Mouse (Mus musculus): Measurements from ENCODE around the gene Cdhr3. TPM values are rescaled to one million over a fixed set of nuclear protein-coding genes. Genes with fewer than 3 reads are reported as not detected.

Cdhr3 gene
- polyA plus RNA-seq, 1 experiment from 2014 or later = 0.51 TPM

DNA sequence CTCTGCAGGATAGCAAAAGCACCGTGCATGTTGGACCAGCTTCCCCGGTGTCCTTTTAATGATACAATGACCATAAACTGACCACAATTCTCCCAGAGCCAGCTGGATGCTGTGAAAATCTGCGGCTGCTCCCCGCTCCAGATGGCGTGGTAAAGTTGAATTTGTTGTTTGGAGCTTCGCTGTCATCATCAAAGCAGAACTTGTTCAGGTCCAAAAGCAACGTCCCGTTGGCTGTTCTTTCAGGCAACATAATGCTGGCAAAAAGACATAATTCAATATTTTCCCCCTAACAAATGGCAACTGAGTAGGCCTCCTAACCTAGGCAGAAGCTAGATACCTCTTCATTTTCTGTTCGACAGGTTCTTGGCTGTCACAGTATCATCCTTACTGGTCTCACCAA is 39.4 kb downstream of the Cdhr3 start:
- H3K9me3 ChIP-seq (replicated peaks; ENCODE audit: control insufficient read depth, low read length, poor library complexity, severe bottlenecking) = no peaks in the 10 kb centered on the region
- no peaks in the 10 kb centered on the region for H3K27me3 ChIP-seq (ENCODE audit: control insufficient read depth, insufficient read depth, low read depth, low read length)
- H3K4me3 ChIP-seq (ENCODE audit: low read depth, low read length) = no peak overlapping the region
- no peak for ATAC-seq
- H3K27ac ChIP-seq (ENCODE audit: low read length) = no peak overlapping the region
- no peak overlapping the region for H3K9ac ChIP-seq (ENCODE audit: low read depth, low read length)
- H3K36me3 ChIP-seq (ENCODE audit: control insufficient read depth, insufficient read depth, low read length) = no peaks in the 10 kb centered on the region
- H3K4me1 ChIP-seq (ENCODE audit: control insufficient read depth, insufficient read depth, low read length) = peaks cover 15% of the 10 kb centered on the region
- no peak overlapping the region for H3K4me2 ChIP-seq (ENCODE audit: low read length)
- WGBS = 81% methylated on average over 9 of the region's 9 CpGs

- ATAC-seq = no peak
- Histone ChIP-seq H3K36me3 (ENCODE audit: control insufficient read depth, insufficient read depth, low read length) (no peaks in the 10 kb centered on the region), H3K4me3 (ENCODE audit: low read depth, low read length) (no peak overlapping the region), H3K4me2 (ENCODE audit: low read length) (no peak overlapping the region), H3K27ac (ENCODE audit: low read length) (no peak overlapping the region), H3K27me3 (ENCODE audit: control insufficient read depth, insufficient read depth, low read depth, low read length) (no peaks in the 10 kb centered on the region), H3K9ac (ENCODE audit: low read depth, low read length) (no peak overlapping the region), H3K4me1 (ENCODE audit: control insufficient read depth, insufficient read depth, low read length) (peaks cover 13% of the 10 kb centered on the region), H3K9me3 (replicated peaks; ENCODE audit: control insufficient read depth, low read length, poor library complexity, severe bottlenecking) (no peaks in the 10 kb centered on the region)
- WGBS = 89% methylated on average over 3 of the region's 3 CpGs
These were observed 44.3 kb downstream of the Cdhr3 start for GRCm38 (mm10) chr12:33048391-33048790.

DNA sequence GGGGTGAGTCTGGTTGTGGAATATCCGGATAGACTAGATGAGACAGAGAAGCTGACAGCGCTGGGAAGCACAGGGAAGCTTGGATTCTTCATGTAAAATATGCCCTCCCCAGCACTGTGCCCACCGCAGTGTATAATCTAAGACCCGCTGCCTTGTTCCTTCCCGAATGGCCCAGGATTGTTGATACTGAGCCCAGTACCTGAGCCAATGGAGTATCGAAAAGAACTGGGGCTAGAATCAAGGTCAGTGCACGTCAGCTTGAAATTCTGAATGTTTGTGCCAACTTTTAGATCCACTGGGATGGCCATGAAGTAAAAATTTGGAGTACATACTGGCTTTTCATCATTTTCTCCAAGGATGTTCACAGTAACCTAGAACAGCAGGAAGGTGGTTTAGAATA is 46.2 kb downstream of the Cdhr3 start:
- 69% methylated on average over 7 of the region's 7 CpGs for WGBS
- H3K4me1 ChIP-seq (ENCODE audit: control insufficient read depth, insufficient read depth, low read length) = peaks cover 11% of the 10 kb centered on the region
- H3K4me2 ChIP-seq (ENCODE audit: low read length) = no peak overlapping the region
- no peak overlapping the region for H3K9ac ChIP-seq (ENCODE audit: low read depth, low read length)
- H3K27ac ChIP-seq (ENCODE audit: low read length) = no peak overlapping the region
- peak; percentile 16; the same call in 1 of the 2 replicates for ATAC-seq
- H3K9me3 ChIP-seq (replicated peaks; ENCODE audit: control insufficient read depth, low read length, poor library complexity, severe bottlenecking) = no peaks in the 10 kb centered on the region
- H3K36me3 ChIP-seq (ENCODE audit: control insufficient read depth, insufficient read depth, low read length) = no peaks in the 10 kb centered on the region
- H3K4me3 ChIP-seq (ENCODE audit: low read depth, low read length) = no peak overlapping the region
- no peaks in the 10 kb centered on the region for H3K27me3 ChIP-seq (ENCODE audit: control insufficient read depth, insufficient read depth, low read depth, low read length)

DNA sequence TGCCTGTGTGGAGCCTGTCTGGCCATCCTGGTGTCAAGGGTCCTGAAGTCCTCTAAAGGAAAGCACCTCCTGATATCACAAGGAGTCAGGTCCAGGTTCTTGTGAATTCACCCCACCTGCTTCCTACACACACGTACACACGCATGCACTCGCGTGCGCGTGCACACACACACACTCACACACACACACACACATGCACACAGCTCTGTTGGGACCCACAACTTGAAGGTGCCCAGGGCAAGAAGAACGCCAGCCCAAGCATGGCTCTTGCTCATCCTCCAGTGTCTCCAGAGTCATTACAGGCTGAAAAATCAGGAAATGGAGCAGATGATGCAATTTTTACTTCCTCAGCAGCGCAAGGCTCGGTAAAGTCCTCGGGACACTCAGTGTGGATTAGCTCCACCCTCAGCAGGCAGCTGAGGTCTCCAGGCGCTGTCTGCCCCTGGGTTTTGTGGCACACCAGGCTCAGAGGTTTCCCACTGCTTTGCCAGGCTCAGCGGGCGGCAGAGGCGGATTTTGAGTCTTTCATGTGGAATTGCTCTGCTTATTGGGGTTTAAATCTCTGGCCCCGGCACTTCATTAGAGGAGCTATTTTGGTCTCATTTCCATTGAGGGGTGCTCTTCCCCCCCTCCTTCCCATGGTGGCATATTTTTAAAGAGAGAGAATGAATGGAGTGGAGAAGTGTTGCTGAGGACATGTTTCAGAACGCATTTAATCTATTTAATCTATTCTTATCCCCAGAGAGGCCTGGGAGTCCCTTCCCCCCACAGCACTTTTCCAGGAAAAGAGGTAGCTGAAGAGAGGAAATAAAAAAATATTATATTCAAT is 46.9 kb downstream of the Cdhr3 start:
- ATAC-seq = peak; percentile 81
- Histone ChIP-seq H3K27me3 (ENCODE audit: control insufficient read depth, insufficient read depth, low read depth, low read length) (no peaks in the 10 kb centered on the region), H3K9ac (ENCODE audit: low read depth, low read length) (0 out of 2 replicates have a peak overlapping the region, but pooled peaks have one; percentile 12), H3K36me3 (ENCODE audit: control insufficient read depth, insufficient read depth, low read length) (no peaks in the 10 kb centered on the region), H3K4me1 (ENCODE audit: control insufficient read depth, insufficient read depth, low read length) (peaks cover 11% of the 10 kb centered on the region), H3K9me3 (replicated peaks; ENCODE audit: control insufficient read depth, low read length, poor library complexity, severe bottlenecking) (no peaks in the 10 kb centered on the region), H3K4me2 (ENCODE audit: low read length) (peak overlapping the region; percentile 19), H3K27ac (ENCODE audit: low read length) (peak overlapping the region; percentile 44; the same call in 1 of the 2 replicates), H3K4me3 (ENCODE audit: low read depth, low read length) (no peak overlapping the region)
- 36% methylated on average over 16 of the region's 16 CpGs for WGBS

- Histone ChIP-seq H3K4me3 (ENCODE audit: low read depth, low read length) (no peak overlapping the region), H3K36me3 (ENCODE audit: control insufficient read depth, insufficient read depth, low read length) (no peaks in the 10 kb centered on the region), H3K9ac (ENCODE audit: low read depth, low read length) (no peak overlapping the region), H3K27ac (ENCODE audit: low read length) (no peak overlapping the region), H3K4me1 (ENCODE audit: control insufficient read depth, insufficient read depth, low read length) (peaks cover 11% of the 10 kb centered on the region), H3K4me2 (ENCODE audit: low read length) (no peak overlapping the region), H3K9me3 (replicated peaks; ENCODE audit: control insufficient read depth, low read length, poor library complexity, severe bottlenecking) (no peaks in the 10 kb centered on the region), H3K27me3 (ENCODE audit: control insufficient read depth, insufficient read depth, low read depth, low read length) (peaks cover 9% of the 10 kb centered on the region; the same call in 1 of the 2 replicates)
- 91% methylated on average over 7 of the region's 7 CpGs for WGBS
- ATAC-seq = no peak
These were observed 51.2 kb downstream of the Cdhr3 start for GRCm38 (mm10) chr12:33041476-33041875.

DNA sequence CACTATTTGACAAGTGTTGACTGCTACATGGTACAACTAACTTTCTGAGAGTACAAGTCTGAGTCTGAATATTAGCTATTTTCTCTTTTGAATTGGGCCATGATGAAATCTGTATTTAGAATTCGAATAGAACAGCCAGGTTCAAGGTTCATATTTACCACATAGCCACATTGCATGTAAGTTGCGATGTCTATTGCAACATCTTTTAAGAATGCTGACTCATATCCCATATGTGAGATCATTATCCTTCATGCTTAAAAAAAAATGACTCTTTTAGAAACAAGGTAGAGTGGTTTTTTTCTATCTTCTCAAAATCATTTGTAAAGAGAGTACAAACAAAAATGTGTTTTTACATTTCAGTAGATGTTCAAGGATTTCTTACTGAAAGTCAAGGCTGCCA is 51.9 kb downstream of the Cdhr3 start:
- Histone ChIP-seq H3K9me3 (replicated peaks; ENCODE audit: control insufficient read depth, low read length, poor library complexity, severe bottlenecking) (no peaks in the 10 kb centered on the region), H3K36me3 (ENCODE audit: control insufficient read depth, insufficient read depth, low read length) (no peaks in the 10 kb centered on the region), H3K27me3 (ENCODE audit: control insufficient read depth, insufficient read depth, low read depth, low read length) (peaks cover 9% of the 10 kb centered on the region; the same call in 1 of the 2 replicates), H3K9ac (ENCODE audit: low read depth, low read length) (no peak overlapping the region), H3K4me1 (ENCODE audit: control insufficient read depth, insufficient read depth, low read length) (peaks cover 9% of the 10 kb centered on the region), H3K4me2 (ENCODE audit: low read length) (no peak overlapping the region), H3K4me3 (ENCODE audit: low read depth, low read length) (no peak overlapping the region), H3K27ac (ENCODE audit: low read length) (no peak overlapping the region)
- no peak for ATAC-seq
- 88% methylated on average over 2 of the region's 2 CpGs for WGBS

DNA sequence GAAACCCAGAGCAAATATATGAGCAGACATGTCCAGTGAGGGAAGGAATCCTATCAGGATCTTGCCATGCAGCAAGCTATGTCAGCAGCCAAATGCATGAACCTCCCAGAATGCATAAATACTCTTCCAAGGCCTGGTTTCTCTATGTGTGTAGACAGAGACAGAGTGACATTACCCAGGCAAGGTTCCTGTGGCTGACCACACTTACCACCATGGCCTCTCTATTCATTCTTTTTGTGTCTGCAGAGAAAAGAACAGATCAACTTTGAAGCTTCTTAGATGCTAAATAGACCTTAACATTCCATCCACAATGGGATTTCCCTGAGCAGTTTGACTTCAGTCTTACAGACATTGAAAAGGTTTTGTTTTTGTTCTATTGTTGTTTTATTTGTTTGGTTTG is 54.0 kb downstream of the Cdhr3 start:
- ATAC-seq = no peak
- Histone ChIP-seq H3K9me3 (replicated peaks; ENCODE audit: control insufficient read depth, low read length, poor library complexity, severe bottlenecking) (no peaks in the 10 kb centered on the region), H3K4me1 (ENCODE audit: control insufficient read depth, insufficient read depth, low read length) (peaks cover 16% of the 10 kb centered on the region), H3K9ac (ENCODE audit: low read depth, low read length) (no peak overlapping the region), H3K4me3 (ENCODE audit: low read depth, low read length) (no peak overlapping the region), H3K27ac (ENCODE audit: low read length) (no peak overlapping the region), H3K27me3 (ENCODE audit: control insufficient read depth, insufficient read depth, low read depth, low read length) (peaks cover 9% of the 10 kb centered on the region; the same call in 1 of the 2 replicates), H3K36me3 (ENCODE audit: control insufficient read depth, insufficient read depth, low read length) (no peaks in the 10 kb centered on the region), H3K4me2 (ENCODE audit: low read length) (no peak overlapping the region)

- Histone ChIP-seq H3K4me1 (ENCODE audit: control insufficient read depth, insufficient read depth, low read length) (peaks cover 16% of the 10 kb centered on the region), H3K36me3 (ENCODE audit: control insufficient read depth, insufficient read depth, low read length) (no peaks in the 10 kb centered on the region), H3K27ac (ENCODE audit: low read length) (peak overlapping the region; percentile 58), H3K4me2 (ENCODE audit: low read length) (peak overlapping the region; percentile 5), H3K9me3 (replicated peaks; ENCODE audit: control insufficient read depth, low read length, poor library complexity, severe bottlenecking) (no peaks in the 10 kb centered on the region), H3K27me3 (ENCODE audit: control insufficient read depth, insufficient read depth, low read depth, low read length) (peaks cover 11% of the 10 kb centered on the region; the same call in 1 of the 2 replicates), H3K9ac (ENCODE audit: low read depth, low read length) (0 out of 2 replicates have a peak overlapping the region, but pooled peaks have one; percentile 2), H3K4me3 (ENCODE audit: low read depth, low read length) (no peak overlapping the region)
- ATAC-seq = peak; percentile 91
- 18% methylated on average over 21 of the region's 21 CpGs for WGBS
These were observed 56.8 kb downstream of the Cdhr3 start for GRCm38 (mm10) chr12:33035719-33036521.

All from midbrain, embryonic 16.5 days (tissue).